Mouse (Mus musculus): ENCODE measurements around the gene Sbk3.
A peak's percentile ranks its signal among the peaks of the same experiment; 100 is the strongest.

The Sbk3 gene

GRCm38 (mm10) chr7:4933103-4933502, 37.9 kb downstream of the Sbk3 start:
- no peak for DNase-seq (ENCODE audit: low spot score in 2 of 2)

- no peak for DNase-seq (ENCODE audit: low spot score in 2 of 2)
Measured at GRCm38 (mm10) chr7:4928323-4928722, 42.6 kb downstream of the Sbk3 start.

GRCm38 (mm10) chr7:4927711-4928110, 43.3 kb downstream of the Sbk3 start:
- DNase-seq (ENCODE audit: low spot score in 2 of 2): no peak

GRCm38 (mm10) chr7:4926849-4927248, 44.1 kb downstream of the Sbk3 start:
- DNase-seq (ENCODE audit: low spot score in 2 of 2): no peak

- DNase-seq (ENCODE audit: low spot score in 2 of 2): no peak
Measured at GRCm38 (mm10) chr7:4925441-4926381, 45.3 kb downstream of the Sbk3 start, which contains the start of gene Ssc5d. TSS of gene Ssc5d (plus strand) at chr7:4925785.

GRCm38 (mm10) chr7:4924891-4925301, 46.1 kb downstream of the Sbk3 start:
- DNase-seq (ENCODE audit: low spot score in 2 of 2): no peak

GRCm38 (mm10) chr7:4924483-4924882, 46.5 kb downstream of the Sbk3 start:
- DNase-seq (ENCODE audit: low spot score in 2 of 2): no peak

- peak in 1 of 2 experiments; percentile 55 for DNase-seq (ENCODE audit: low spot score in 2 of 2)
Measured at GRCm38 (mm10) chr7:4923586-4924364, 47.2 kb downstream of the Sbk3 start.

- peak in 1 of 2 experiments; percentile 84 for DNase-seq (ENCODE audit: low spot score in 2 of 2)
Measured at GRCm38 (mm10) chr7:4922931-4923565, 47.9 kb downstream of the Sbk3 start.

GRCm38 (mm10) chr7:4922508-4922907, 48.5 kb downstream of the Sbk3 start:
- DNase-seq (ENCODE audit: low spot score in 2 of 2): peak; percentile 86 to 88

- no peak for DNase-seq (ENCODE audit: low spot score in 2 of 2)
Measured at GRCm38 (mm10) chr7:4921824-4922482, 49.0 kb downstream of the Sbk3 start, which contains the start of gene Nat14. TSS of gene Nat14 (plus strand) at chr7:4922028.

GRCm38 (mm10) chr7:4920976-4921823, 49.8 kb downstream of the Sbk3 start:
- DNase-seq (ENCODE audit: low spot score in 2 of 2): no peak

- no peak for DNase-seq (ENCODE audit: low spot score in 2 of 2)
Measured at GRCm38 (mm10) chr7:4920496-4920895, 50.5 kb downstream of the Sbk3 start.

GRCm38 (mm10) chr7:4919971-4920370, 51.0 kb downstream of the Sbk3 start:
- DNase-seq (ENCODE audit: low spot score in 2 of 2): no peak

- DNase-seq (ENCODE audit: low spot score in 2 of 2): no peak
Measured at GRCm38 (mm10) chr7:4919096-4919495, 51.9 kb downstream of the Sbk3 start.

- DNase-seq (ENCODE audit: low spot score in 2 of 2): no peak
Measured at GRCm38 (mm10) chr7:4918681-4919080, 52.3 kb downstream of the Sbk3 start.

GRCm38 (mm10) chr7:4917494-4917893, 53.5 kb downstream of the Sbk3 start:
- no peak for DNase-seq (ENCODE audit: low spot score in 2 of 2)

- no peak for DNase-seq (ENCODE audit: low spot score in 2 of 2)
Measured at GRCm38 (mm10) chr7:4915669-4916416, 55.1 kb downstream of the Sbk3 start.

Measured in left cerebral cortex, adult 9 months (tissue).